8 mouse cellular contexts compared by ENCODE assay signal in the genomic region with DNA sequence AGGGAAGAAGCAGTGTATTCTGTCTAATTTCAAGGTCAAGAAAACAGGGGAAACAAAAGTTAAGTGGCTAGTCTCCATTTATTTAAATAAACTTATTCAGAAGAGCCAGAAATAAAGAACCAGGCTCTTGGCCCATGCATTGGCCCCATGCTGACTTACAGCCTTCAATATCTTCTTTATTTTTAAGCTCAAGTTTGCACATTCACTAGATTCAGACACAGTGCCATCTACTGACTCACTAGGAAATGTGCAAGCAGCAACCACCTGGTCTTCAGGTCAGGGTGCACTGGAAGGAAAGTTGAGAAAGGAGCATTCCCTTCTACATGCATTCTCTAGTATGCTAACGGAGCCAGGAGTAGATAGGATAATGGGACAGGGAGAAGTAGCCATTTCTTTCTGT.
DNase-seq lines count a peak whose midpoint lies in the region; ATAC-seq lines count a peak whose summit lies in the region.

No protein-coding gene starts in this region.

- no peak overlapping the region for H3K4me3 ChIP-seq in heart, embryonic 12.5 days
- no peak overlapping the region for H3K4me3 ChIP-seq in kidney, embryonic 16.5 days (ENCODE audit: low read length)
- H3K4me3 ChIP-seq in neural tube, embryonic 12.5 days, result no peak overlapping the region

- no peaks in the 10 kb centered on the region for H3K4me1 ChIP-seq in heart, embryonic 12.5 days (replicated peaks)
- no peaks in the 10 kb centered on the region for H3K4me1 ChIP-seq in kidney, embryonic 16.5 days (ENCODE audit: insufficient read depth, low read length)
- H3K4me1 ChIP-seq in neural tube, embryonic 12.5 days, result no peaks in the 10 kb centered on the region

- 15% methylated on average over 1 of the region's 1 CpGs for WGBS in heart, embryonic 12.5 days
- 9% methylated on average over 1 of the region's 1 CpGs for WGBS in kidney, embryonic 16.5 days
- WGBS in neural tube, embryonic 12.5 days, result 33% methylated on average over 1 of the region's 1 CpGs

- H3K9me3 ChIP-seq in heart, embryonic 12.5 days (replicated peaks), result no peaks in the 10 kb centered on the region
- H3K9me3 ChIP-seq in kidney, embryonic 16.5 days (ENCODE audit: low read length), result no peaks in the 10 kb centered on the region
- no peaks in the 10 kb centered on the region for H3K9me3 ChIP-seq in neural tube, embryonic 12.5 days

- H3K9ac ChIP-seq in heart, embryonic 12.5 days, result no peak overlapping the region
- H3K9ac ChIP-seq in kidney, embryonic 16.5 days (replicated peaks; ENCODE audit: low read length), result no peak overlapping the region
- H3K9ac ChIP-seq in neural tube, embryonic 12.5 days, result no peak overlapping the region

- H3K27me3 ChIP-seq in heart, embryonic 12.5 days (replicated peaks), result no peaks in the 10 kb centered on the region
- H3K27me3 ChIP-seq in kidney, embryonic 16.5 days (ENCODE audit: insufficient read depth, low read length), result no peaks in the 10 kb centered on the region
- no peaks in the 10 kb centered on the region for H3K27me3 ChIP-seq in neural tube, embryonic 12.5 days (replicated peaks)

- ATAC-seq in heart, embryonic 12.5 days (ENCODE audit: insufficient number of reproducible peaks, low FRiP score), result no peak
- peak; percentile 65; the same call in 1 of the 2 replicates for ATAC-seq in kidney, embryonic 16.5 days (ENCODE audit: low FRiP score, low TSS enrichment)
- ATAC-seq in neural tube, embryonic 12.5 days (ENCODE audit: low FRiP score, low read depth), result peak; percentile 76; the same call in 1 of the 2 replicates

- intact Hi-C loops in heart, postnatal 10 days (cut with DNase I), result loop anchor here (5.0 kb wide), 1 partner anchor 1098 kb away; no protein-coding TSS in a partner anchor

- DNase-seq in heart, postnatal 10 days, result peak; percentile 2 to 18
- peak; percentile 32 for DNase-seq in Muller cell, postnatal 12 days (ENCODE audit: inconsistent ontology term)
- DNase-seq in embryo, embryonic 11 days, result peak; percentile 54
- no peak for DNase-seq in gastrocnemius, postnatal 4 days (ENCODE audit: low spot score in 2 of 2)
- DNase-seq in spleen, postnatal 10 days (ENCODE audit: low spot score in 2 of 2), result no peak

- no peak overlapping the region for H3K4me2 ChIP-seq in heart, embryonic 12.5 days
- H3K4me2 ChIP-seq in kidney, embryonic 16.5 days (replicated peaks; ENCODE audit: low read depth, low read length), result no peak overlapping the region
- H3K4me2 ChIP-seq in neural tube, embryonic 12.5 days (replicated peaks), result no peak overlapping the region

- no peak overlapping the region for H3K27ac ChIP-seq in heart, embryonic 12.5 days (ENCODE audit: poor library complexity, severe bottlenecking)
- no peak overlapping the region for H3K27ac ChIP-seq in kidney, embryonic 16.5 days (ENCODE audit: low read length)
- no peak overlapping the region for H3K27ac ChIP-seq in neural tube, embryonic 12.5 days

- H3K36me3 ChIP-seq in heart, embryonic 12.5 days, result no peaks in the 10 kb centered on the region
- no peaks in the 10 kb centered on the region for H3K36me3 ChIP-seq in kidney, embryonic 16.5 days (ENCODE audit: insufficient read depth, low read length)
- no peaks in the 10 kb centered on the region for H3K36me3 ChIP-seq in neural tube, embryonic 12.5 days

Comparison
In these comparisons a context has a peak if more than half of its experiments do, and no peak if none do; other contexts are left out.
1. DNase-seq: peak in heart, postnatal 10 days (2 of 2), Muller cell, postnatal 12 days (single experiment) and embryo, embryonic 11 days (single experiment); none in gastrocnemius, postnatal 4 days (0 of 2) and spleen, postnatal 10 days (0 of 2).